Mouse (Mus musculus) olfactory bulb, adult 2 months (tissue): ENCODE results near the gene Nrcam.

Source experiments
- CTCF ChIP-seq: fragments of 200-500 bp; IDR thresholded peaks from 2 replicates; pipeline ENCODE4 v1.5.1; 2012; ENCODE audit warnings: low read depth, mild to moderate bottlenecking, low read length, moderate library complexity; ENCODE audit not compliant: insufficient read depth
- POLR2A ChIP-seq: fragments of 200-500 bp; IDR thresholded peaks from 2 replicates; pipeline ENCODE4 v1.6.1; 2012; ENCODE audit warnings: mild to moderate bottlenecking, low read depth, low read length, moderate library complexity; ENCODE audit not compliant: insufficient read depth

- no peak for TF ChIP-seq CTCF
- no peak for TF ChIP-seq POLR2A
These were observed 186.4 kb downstream of the Nrcam start for GRCm38 (mm10) chr12:44515066-44515465.
